12 mouse cellular contexts compared by ENCODE assay signal in the genomic region with DNA sequence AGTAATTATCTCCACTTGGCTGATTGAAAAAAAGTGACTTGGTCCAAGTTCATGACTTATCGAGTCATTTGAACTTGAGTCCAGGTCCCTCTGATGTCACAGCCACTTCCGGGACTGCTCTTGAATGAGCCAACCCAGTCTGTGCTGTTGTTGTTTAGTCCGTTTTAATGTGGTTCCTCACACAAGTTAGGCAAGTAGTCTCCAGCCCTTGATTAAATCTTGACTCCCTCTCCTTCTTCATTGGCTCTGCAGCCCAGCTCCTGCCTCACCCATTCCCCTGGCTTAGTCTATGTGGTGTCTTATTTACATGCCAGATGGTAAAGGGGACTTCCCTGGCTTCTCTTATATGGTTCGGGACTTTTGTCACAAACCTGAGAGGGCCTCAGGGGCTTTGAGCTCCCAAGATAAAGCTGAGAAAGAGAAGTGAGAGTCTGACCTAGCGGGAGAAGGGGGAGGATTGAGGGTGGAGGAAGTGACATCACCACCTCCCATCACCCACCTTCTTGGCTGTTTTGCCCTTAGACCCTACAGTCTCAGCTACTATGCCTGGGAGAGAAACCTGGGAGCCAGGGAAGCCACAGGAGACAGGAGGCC. TPM values are rescaled to one million over a fixed set of nuclear protein-coding genes. Genes with fewer than 3 reads are reported as not detected.
A peak's percentile ranks its signal among the peaks of the same experiment; 100 is the strongest.
DNase-seq lines count a peak whose midpoint lies in the region; ATAC-seq lines count a peak whose summit lies in the region.
"Had no signal": no experiment of that assay in that cellular context is flagged by ENCODE, and none has a peak within 500 bp of the region (broad histone marks: within the 10 kb centered on the region; RNA-seq: fewer than 3 reads in every experiment).

No protein-coding gene starts in this region.

- H3K27ac ChIP-seq in forebrain, embryonic 16.5 days (ENCODE audit: low read length) = no peak overlapping the region
- H3K27ac ChIP-seq in forebrain, embryonic 13.5 days = no peak overlapping the region
- H3K27ac ChIP-seq: neural tube, embryonic 15.5 days had no signal

- H3K27me3 ChIP-seq in forebrain, embryonic 16.5 days (replicated peaks; ENCODE audit: control insufficient read depth, insufficient read depth, low read length) = no peaks in the 10 kb centered on the region
- H3K27me3 ChIP-seq in forebrain, embryonic 13.5 days = no peaks in the 10 kb centered on the region
- H3K27me3 ChIP-seq: neural tube, embryonic 15.5 days had no signal

- 87% methylated on average over 5 of the region's 5 CpGs for WGBS in forebrain, embryonic 16.5 days
- 85% methylated on average over 5 of the region's 5 CpGs for WGBS in forebrain, embryonic 13.5 days

- ATAC-seq in hematopoietic stem cell, adult 5-6 weeks (replicated peaks in 1 of 2; ENCODE audit: insufficient read depth in 1 of 2, low FRiP score in 2 of 2, low TSS enrichment in 1 of 2, low read depth in 1 of 2, poor library complexity in 2 of 2, severe bottlenecking in 2 of 2) = peak; percentile 25 to 44
- ATAC-seq in forebrain, embryonic 16.5 days = no peak
- no peak for ATAC-seq in forebrain, embryonic 13.5 days

- no peak overlapping the region for H3K9ac ChIP-seq in forebrain, embryonic 16.5 days (replicated peaks; ENCODE audit: low read depth, low read length)
- H3K9ac ChIP-seq in forebrain, embryonic 13.5 days = no peak overlapping the region
- H3K9ac ChIP-seq: neural tube, embryonic 15.5 days had no signal

- H3K4me2 ChIP-seq in forebrain, embryonic 16.5 days (ENCODE audit: low read length) = no peak overlapping the region
- no peak overlapping the region for H3K4me2 ChIP-seq in forebrain, embryonic 13.5 days
- H3K4me2 ChIP-seq: heart, embryonic 11.5 days; neural tube, embryonic 15.5 days had no signal

- no peaks in the 10 kb centered on the region for H3K9me3 ChIP-seq in forebrain, embryonic 16.5 days (ENCODE audit: control insufficient read depth, low read length)
- H3K9me3 ChIP-seq in forebrain, embryonic 13.5 days (replicated peaks) = no peaks in the 10 kb centered on the region
- H3K9me3 ChIP-seq: neural tube, embryonic 15.5 days had no signal

- DNase-seq in heart, adult 11 months = peak; percentile 93
- DNase-seq in heart, postnatal 10 days = no peak
- peak; percentile 97 for DNase-seq in A20 (ENCODE audit: low read depth, low spot score)
- peak; percentile 84 to 89 for DNase-seq in natural killer cell, adult 2 months (ENCODE audit: low spot score in 2 of 2)
- no peak for DNase-seq in layer of hippocampus, adult 9-10 months (ENCODE audit: low spot score)
- DNase-seq: kidney, adult 18-20 months had no signal

- intact Hi-C loops in heart, postnatal 10 days (cut with DNase I) = no loop called here

- no peak overlapping the region for H3K4me3 ChIP-seq in forebrain, embryonic 16.5 days (replicated peaks; ENCODE audit: low read length)
- no peak overlapping the region for H3K4me3 ChIP-seq in forebrain, embryonic 13.5 days
- H3K4me3 ChIP-seq: neural tube, embryonic 15.5 days had no signal

- H3K36me3 ChIP-seq in forebrain, embryonic 16.5 days (ENCODE audit: control insufficient read depth, insufficient read depth) = no peaks in the 10 kb centered on the region
- no peaks in the 10 kb centered on the region for H3K36me3 ChIP-seq in forebrain, embryonic 13.5 days (ENCODE audit: poor library complexity, severe bottlenecking)
- H3K36me3 ChIP-seq: neural tube, embryonic 15.5 days had no signal

- H3K4me1 ChIP-seq in forebrain, embryonic 16.5 days (replicated peaks; ENCODE audit: control insufficient read depth, insufficient read depth, low read length) = no peaks in the 10 kb centered on the region
- no peaks in the 10 kb centered on the region for H3K4me1 ChIP-seq in forebrain, embryonic 13.5 days
- H3K4me1 ChIP-seq: neural tube, embryonic 15.5 days had no signal

RNA-seq across cellular contexts. Expression of a gene that starts 2.2 kb away (rescaled TPM):
- total RNA-seq in heart, postnatal 10 days (2021) = 1 to 10 TPM; 3.4 to 6.5 TPM
- total RNA-seq in hematopoietic stem cell, adult 5-6 weeks (2017) = 342 and 372 TPM in 2 replicates
- polyA plus RNA-seq in forebrain, embryonic 16.5 days (2015; fragmentation: Nextera tagmentation; extraction: Ambion mirVana) = 0.91 and 1.4 TPM in 2 replicates
- polyA plus RNA-seq in forebrain, embryonic 13.5 days (2015; fragmentation: Nextera tagmentation; extraction: Ambion mirVana) = 2.2 and 2.6 TPM in 2 replicates

RNA-seq across cellular contexts. Expression of a gene that starts 5.3 kb away (rescaled TPM):
- total RNA-seq in heart, postnatal 10 days (2021) = 1 to 10 TPM; 2.0 to 2.3 TPM
- 4.2 and 6.3 TPM in 2 replicates for total RNA-seq in hematopoietic stem cell, adult 5-6 weeks (2017)
- 13.3 and 13.6 TPM in 2 replicates for polyA plus RNA-seq in forebrain, embryonic 16.5 days (2015; fragmentation: Nextera tagmentation; extraction: Ambion mirVana)
- 6.2 and 9.4 TPM in 2 replicates for polyA plus RNA-seq in forebrain, embryonic 13.5 days (2015; fragmentation: Nextera tagmentation; extraction: Ambion mirVana)

RNA-seq across cellular contexts. Expression of a gene that starts 31.5 kb away (rescaled TPM):
- total RNA-seq in heart, postnatal 10 days (2021) = 10 to 100 TPM; 69.9 to 74.6 TPM
- total RNA-seq in hematopoietic stem cell, adult 5-6 weeks (2017) = 118 and 287 TPM in 2 replicates
- polyA plus RNA-seq in forebrain, embryonic 16.5 days (2015; fragmentation: Nextera tagmentation; extraction: Ambion mirVana) = 321 and 354 TPM in 2 replicates
- polyA plus RNA-seq in forebrain, embryonic 13.5 days (2015; fragmentation: Nextera tagmentation; extraction: Ambion mirVana) = 285 TPM in 2 replicates

RNA-seq across cellular contexts. Expression of a gene that starts 36.5 kb away (rescaled TPM):
- total RNA-seq in heart, postnatal 10 days (2021) = not detected
- total RNA-seq in hematopoietic stem cell, adult 5-6 weeks (2017) = 0.79 and 2.4 TPM in 2 replicates
- 1.2 and 1.6 TPM in 2 replicates for polyA plus RNA-seq in forebrain, embryonic 16.5 days (2015; fragmentation: Nextera tagmentation; extraction: Ambion mirVana)
- 0.47 and 0.53 TPM in 2 replicates for polyA plus RNA-seq in forebrain, embryonic 13.5 days (2015; fragmentation: Nextera tagmentation; extraction: Ambion mirVana)

RNA-seq across cellular contexts. Expression of a gene that starts 43.5 kb away (rescaled TPM):
- not detected for total RNA-seq in heart, postnatal 10 days (2021)
- total RNA-seq in hematopoietic stem cell, adult 5-6 weeks (2017) = 1.4 TPM in 1 of 2 replicates, not detected in the other
- polyA plus RNA-seq in forebrain, embryonic 16.5 days (2015; fragmentation: Nextera tagmentation; extraction: Ambion mirVana) = not detected in 2 replicates
- polyA plus RNA-seq in forebrain, embryonic 13.5 days (2015; fragmentation: Nextera tagmentation; extraction: Ambion mirVana) = not detected in 2 replicates
- polyA plus RNA-seq: heart, embryonic 11.5 days; lung, embryonic 16.5 days; neural tube, embryonic 15.5 days had no signal

Comparison
In these comparisons a context has a peak if more than half of its experiments do, and no peak if none do; other contexts are left out.
1. DNase-seq: peak in heart, adult 11 months (single experiment), A20 (single experiment) and natural killer cell, adult 2 months (2 of 2); none in heart, postnatal 10 days (0 of 2) and layer of hippocampus, adult 9-10 months (single experiment).
2. ATAC-seq: peak in hematopoietic stem cell, adult 5-6 weeks (2 of 2); none in forebrain, embryonic 16.5 days (single experiment) and forebrain, embryonic 13.5 days (single experiment).
3. RNA of a gene that starts 2.2 kb away (total RNA-seq): 342 to 372 TPM in hematopoietic stem cell, adult 5-6 weeks; 3.4 to 6.5 TPM in heart, postnatal 10 days; every median in the first group is over 10 times any median in the second.